Mouse (Mus musculus) ovary, postnatal 14 days (tissue): ENCODE data around the gene Fam104a.
"Not testable (repeated sequence)": the region's sequence is repeated elsewhere in the genome, so short reads cannot be mapped to it uniquely, and the experiment has no call there.

Experiments used
- DNase-seq: peaks from one replicate; pipeline ENCODE4 v3.0.0; 2022; ENCODE audit warnings: low spot score

Gene Fam104a

DNA sequence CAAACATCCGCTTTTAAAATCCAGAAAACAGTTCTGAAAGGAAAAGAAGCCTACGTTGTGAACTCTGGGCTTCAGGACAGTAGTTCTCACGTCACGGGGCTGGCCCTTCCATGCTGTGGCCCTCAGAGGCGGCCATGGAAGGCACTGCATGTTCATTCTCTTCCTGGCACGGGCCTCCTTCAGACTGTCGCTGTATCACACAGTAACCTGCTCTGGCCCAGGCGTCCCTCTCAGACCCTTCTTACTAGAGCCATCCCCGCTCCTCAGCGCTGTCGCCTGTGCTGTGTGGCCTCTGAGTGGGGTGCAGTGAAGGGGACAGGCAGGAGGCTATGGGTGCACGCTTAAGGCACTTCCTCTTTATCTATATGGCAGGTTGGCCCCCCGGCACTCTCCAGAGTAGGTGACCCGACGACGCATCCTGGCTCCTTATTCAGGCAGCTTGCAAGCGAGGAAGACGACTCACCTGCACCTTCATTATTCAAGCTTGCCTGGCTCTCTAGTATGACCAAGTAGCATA is 22.1 kb downstream of the Fam104a start:
- no peak for DNase-seq

DNA sequence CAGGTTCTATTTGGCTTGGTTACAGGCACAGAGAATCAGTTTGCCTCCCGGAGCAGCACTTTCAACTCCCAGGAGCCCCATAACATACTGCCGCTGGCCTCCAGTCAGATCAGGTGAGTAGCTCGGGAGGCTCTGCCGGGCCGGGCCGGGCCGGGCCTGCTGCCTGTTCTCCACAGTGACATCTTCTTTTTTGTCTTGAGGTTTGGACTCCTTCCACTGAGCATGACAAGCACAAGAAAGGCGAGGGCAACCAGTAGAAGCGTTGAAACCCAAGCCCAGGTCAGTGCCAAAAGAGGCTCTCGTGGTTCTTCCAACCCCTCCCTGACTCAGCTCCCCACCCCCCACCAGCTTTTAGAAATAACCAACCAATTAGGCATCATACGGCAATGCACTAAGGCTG is 23.0 kb downstream of the Fam104a start:
- no peak for DNase-seq

DNA sequence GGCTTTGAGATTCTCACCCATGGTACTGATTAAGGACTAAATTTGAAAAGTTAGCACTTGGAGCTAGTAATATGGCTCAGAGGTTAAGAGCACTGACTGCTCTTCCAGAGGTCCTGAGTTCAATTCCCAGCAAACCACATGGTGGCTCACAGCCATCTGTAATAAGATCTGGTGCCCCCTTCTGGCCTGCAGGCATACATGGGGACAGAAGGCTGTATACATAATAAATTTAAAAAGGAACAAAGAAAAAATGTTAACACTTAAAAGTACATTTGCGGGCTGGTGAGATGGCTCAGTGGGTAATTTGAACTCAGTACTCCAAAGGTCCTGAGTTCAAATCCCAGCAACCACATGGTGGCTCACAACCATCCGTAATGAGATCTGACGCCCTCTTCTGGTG is 23.7 kb downstream of the Fam104a start:
- DNase-seq: not testable (repeated sequence)

DNA sequence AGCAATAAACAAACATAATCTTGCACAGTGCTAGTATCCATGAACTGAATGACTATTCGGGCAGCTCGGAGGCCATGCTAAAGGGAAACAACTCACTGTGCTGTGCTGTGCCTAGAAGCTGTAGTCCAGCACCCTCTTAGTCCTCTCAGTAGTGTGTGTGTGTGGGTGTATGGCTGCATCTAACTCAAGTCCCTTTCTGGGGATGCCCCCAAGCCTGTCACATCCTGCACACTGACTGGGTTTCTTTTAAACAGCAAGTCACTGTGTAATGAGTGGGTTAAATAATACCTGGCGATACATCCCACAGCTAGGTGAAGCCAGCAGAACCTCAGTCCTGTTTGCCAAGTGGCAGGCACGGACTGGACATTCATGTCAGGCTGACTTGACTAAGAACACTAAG is 25.2 kb downstream of the Fam104a start:
- DNase-seq: no peak

DNA sequence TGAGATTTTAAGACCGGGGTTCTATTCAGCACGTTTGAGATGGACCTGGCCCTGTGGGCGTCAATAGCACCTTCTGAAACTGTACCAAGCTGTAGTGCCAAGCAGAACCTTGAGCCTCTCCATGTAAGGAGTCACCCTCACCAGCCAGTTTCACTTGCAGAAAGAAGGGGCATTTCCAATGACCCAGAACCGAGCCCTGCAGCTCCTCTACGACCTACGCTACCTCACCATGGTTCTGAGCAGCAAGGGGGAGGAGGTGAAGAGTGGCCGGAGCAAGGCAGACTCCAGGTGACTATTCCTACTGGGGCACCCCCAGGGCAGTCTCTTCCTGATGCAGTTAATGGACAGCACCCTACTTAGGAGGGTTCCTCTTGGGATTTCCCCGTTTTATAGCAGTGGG is 25.6 kb downstream of the Fam104a start:
- no peak for DNase-seq

DNA sequence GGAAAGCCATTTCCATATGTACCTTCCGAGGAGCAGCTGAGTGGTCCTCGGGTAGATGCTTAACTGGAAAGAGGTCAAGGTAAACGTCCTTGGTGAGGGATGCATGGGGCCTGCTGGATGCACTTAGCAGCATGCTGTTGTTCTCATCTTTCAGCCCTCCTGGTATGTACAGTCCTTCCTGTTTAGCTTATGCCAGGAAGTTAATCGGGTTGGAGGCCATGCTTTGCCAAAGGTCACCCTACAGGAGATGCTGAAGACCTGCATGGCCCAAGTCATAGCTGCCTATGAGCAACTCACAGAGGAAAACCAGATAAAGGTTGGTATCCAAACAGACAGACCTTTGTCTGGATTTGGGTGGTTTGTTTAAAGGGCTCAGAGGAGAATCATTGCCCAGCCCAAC is 26.7 kb downstream of the Fam104a start:
- DNase-seq: no peak

DNA sequence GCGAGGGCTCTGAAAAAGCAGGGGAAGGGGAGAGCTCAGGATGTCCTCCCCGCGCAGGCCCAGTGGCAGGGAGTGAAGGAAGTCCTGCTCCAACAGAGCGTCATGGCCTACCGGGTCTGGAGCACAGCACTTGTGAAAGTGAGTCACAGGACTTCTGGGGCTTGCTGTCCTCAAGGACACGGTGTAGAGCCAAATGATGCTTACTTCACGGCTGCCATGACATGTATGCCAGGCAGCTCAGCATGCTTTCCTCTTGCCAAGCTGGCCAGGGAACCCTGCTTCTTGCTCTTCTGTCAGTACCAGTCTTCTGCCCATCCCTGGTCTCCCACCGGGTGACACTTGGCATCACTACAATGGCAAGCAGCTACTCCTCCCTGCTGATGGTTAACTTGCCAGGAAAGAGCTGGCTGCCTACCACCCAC is 27.4 kb downstream of the Fam104a start:
- DNase-seq: no peak

DNA sequence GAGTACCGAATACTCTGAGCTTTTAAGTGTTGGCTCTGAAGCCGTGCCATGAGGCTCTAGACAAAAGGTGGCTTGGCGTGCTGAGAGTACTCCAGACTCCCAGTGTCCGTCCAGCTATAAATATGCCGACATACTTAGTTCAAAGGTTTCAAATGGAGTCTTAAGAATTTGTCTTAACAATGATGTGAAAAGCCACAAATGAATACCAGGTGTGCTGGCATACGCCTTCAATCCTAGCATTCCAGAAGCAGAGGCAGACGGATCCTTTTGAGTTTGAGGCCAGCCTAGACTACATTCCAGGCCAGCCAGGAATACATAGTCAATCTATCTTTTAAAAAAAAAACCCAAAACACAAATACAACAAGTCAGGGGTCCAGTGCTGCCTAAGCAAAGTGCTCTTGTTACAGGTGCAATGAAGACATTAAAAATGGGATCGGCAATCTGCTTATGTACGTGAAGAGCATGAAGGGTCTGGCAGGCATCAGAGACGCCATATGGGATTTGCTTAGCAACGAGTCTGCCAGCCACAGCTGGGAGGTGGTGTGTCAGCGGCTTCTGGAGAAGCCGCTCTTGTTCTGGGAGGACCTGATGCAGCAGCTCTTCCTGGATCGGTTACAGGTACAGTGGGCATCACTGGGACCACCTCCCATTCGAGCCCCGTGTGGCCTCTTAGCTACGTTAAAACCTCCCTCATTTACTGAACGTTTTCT is 29.2 kb downstream of the Fam104a start:
- no peak for DNase-seq

DNA sequence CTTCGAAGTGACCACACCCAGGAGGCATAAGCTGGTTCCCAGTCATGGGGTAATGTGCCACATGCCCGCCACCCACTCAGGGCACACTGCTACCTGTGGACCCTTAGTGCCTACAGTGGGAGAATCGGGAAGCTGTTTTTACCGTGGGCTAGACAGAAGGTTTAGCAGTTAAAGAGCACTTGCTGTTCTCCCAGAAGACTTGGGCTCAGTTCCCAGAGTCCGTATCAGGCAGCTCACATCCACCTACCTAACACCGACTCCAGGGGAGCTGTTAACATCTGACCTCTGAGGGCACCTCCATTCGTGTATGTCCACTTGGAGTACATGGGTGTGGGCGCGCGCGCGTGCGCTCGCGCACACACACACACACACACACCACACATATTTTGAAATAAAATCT is 29.9 kb downstream of the Fam104a start:
- DNase-seq: no peak

DNA sequence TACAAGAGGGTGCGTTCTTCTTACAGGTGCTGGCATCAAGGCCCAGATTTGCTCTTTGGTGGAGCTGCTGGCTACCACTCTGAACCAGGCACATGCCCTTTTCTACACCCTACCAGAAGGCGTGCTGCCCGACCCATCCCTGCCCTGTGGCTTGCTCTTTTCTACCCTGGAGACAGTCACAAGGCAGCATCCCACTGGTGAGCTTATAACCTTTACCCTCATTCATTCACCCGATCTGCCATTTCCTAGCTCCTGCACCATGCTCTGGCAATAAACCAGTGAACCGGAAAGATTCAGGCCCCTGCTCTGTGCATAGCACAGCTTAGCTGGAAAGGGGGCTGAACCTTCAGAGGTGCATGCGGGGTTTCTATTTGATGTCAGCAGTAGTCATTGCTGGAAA is 31.4 kb downstream of the Fam104a start:
- DNase-seq: no peak

DNA sequence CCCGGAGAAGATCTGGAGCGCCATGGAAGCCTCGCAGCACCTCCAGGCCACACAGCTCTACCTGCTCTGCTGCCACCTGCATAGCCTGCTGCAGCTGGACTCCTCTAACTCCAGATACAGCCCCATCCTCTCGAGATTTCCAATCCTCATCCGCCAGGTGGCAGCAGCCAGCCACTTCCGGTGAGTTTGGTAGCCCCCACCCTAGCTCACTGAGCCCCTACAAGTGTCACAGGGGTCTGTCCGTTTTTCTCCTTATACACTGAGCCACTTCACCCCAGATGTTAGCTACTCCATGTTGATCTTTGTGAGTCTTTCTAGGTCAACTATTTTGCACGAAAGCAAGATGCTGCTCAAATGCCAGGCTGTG is 32.1 kb downstream of the Fam104a start:
- no peak for DNase-seq

DNA sequence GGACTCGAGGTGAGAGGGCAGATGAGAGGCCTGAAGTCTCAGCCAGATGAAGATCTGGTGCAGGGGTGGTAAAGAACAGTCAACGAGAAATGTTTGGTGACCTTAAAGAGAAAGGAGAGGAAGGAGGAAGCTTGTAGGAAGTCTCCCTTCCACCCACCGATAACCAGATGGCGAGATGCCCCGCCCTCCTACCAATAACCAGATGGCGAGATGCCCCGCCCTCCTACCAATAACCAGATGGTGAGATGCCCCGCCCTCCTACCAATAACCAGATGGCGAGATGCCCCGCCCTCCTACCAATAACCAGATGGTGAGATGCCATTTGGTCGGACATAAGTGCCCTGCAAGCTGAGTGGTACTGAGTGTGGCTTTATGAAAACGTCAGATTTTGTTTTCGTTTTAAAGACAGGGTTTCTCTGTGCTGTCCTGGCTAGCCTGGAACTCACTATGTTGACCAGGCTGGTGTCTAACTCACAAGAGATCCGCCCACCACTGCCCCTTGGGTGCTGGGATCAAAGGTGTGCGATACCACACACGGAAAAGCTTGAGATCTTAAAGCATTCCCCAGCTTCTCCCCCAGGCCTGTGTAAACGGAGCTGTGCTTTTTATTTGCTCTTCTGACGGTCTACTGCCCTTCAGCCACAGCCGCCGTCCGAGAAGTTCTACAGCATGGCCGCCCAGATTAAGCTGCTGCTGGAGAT is 32.6 kb downstream of the Fam104a start:
- DNase-seq: no peak

DNA sequence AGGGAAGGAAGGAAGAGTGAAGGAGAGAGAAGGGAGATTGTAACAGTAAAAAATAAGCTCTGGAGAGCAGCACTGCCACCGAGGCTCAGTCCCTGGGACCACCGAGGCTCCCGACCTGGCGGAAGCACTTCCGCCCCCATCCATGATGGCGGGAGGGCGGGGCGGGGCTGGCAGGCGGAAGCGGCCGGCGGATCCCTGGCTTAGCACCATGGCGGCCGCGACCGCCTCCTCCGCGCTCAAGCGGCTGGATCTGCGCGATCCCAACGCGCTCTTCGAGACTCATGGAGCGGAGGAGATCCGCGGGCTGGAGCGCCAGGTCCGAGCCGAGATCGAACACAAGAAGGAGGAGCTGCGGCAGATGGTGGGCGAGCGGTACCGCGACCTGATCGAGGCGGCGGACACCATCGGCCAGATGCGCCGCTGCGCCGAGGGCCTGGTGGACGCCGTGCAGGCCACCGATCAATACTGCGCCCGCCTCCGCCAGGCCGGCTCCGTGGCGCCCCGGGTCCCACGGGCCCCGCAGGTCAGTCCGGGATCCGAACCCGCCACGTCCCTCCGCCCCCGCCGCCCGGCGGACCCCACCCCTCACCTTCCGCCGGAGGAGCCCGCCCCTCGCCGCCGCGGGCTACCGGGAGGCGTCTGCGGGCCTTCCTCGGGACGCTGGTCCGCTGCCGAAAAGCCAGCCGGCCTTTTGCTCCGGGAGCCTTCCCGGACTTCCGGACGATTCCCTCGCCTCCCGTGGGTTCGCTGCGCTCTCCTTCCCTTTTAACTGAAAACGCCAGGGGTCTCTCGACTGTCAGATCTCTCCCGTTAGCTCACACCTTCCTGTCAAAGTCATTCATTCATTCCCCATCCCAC is 34.4 kb downstream of the Fam104a start, which contains the start of gene Slc39a11:
Gene Slc39a11 (minus strand): TSS at position 727 of the 858 bp plus-strand sequence.
- DNase-seq: peak; percentile 56

DNA sequence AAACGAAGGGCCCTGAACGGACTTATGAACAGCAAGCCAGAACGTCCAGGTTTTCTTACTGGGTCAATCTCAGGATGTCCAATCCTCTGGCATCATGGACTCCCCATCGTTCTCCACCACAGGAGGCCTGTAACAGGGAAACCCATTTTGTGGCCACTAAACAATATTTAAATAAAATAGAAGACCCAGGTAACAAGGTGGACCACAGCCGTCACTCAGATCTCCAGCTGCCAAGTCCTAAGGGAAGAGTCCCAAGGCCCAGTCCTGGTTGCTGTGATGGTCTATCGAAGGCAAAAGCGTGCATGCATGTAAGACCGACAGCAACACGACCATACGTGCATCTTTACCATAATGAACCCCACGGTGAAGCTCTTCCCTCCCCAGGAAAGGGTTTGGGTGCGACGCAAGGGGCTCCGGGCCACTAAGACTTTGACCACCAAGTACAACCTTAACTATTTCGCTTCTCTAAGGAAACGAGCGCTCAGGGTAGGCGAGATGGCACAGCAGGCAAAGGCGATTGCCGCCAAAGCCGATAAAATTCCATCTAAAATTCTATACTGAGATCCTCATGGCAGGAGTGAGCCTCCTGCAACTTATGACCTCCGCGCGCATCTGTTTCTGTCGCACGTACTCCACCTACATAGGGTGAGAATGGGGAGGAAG is 35.1 kb downstream of the Fam104a start, which contains the start of gene Cog1:
Gene Cog1 (plus strand): TSS at position 480 of the 663 bp plus-strand sequence.
- no peak for DNase-seq

DNA sequence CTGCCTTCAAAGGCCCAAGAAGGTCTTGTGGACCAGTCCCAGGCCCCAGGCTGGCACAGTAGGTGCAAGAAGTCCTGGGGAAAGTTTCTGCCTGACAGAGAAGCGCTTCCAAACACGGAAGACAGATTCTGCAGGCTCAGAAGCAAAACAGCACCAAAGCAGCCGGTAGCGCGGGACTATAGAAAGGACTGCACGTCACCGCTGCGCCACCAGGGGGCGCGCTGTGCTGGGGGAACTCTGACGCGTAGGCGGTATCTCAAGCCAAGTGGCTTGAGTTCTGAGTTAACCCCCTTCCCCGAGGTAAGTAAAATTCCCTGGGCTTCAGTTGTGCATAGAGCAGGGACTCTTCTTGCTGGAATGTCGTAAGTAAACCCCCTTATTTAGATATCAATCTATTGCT is 35.8 kb downstream of the Fam104a start:
- peak; percentile 78 for DNase-seq

DNA sequence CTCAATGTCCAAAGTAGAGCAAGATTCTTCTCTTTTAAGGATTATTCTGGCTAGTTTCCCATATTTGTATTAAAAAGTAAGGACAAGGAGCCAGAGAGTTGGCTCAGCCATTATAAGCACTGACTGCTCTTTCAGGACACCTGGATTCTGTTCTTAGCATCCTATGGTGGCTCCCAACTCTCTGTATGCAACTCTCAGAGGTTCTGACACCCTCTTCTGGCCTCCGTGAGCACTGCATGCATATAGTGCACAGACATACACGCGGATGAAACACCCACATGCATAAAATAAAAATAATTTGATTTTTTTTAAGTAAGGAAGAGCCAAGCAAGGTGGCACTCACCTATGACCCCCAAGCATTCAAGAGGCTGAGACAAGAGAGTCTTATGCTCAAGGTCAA is 38.8 kb downstream of the Fam104a start:
- no peak for DNase-seq

DNA sequence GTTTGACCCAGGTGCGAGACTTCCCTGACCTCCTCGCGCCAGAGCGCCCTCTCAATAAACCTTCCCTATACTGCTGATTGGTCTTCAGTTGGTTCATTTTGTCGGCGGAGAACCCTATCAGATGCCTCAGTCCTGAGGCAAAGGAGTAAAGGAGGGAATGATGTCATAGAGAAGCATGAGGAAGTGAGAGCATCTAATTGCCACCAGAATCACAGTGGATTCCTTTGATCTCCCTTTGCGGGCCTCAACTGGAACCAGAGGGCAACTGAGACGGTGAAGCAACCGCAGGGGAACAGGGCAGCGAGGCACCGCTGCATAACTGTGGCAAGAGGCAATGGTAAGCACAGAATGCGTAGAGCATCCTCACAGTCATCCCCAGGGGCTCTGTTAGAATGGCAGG is 45.3 kb downstream of the Fam104a start:
- DNase-seq: no peak

DNA sequence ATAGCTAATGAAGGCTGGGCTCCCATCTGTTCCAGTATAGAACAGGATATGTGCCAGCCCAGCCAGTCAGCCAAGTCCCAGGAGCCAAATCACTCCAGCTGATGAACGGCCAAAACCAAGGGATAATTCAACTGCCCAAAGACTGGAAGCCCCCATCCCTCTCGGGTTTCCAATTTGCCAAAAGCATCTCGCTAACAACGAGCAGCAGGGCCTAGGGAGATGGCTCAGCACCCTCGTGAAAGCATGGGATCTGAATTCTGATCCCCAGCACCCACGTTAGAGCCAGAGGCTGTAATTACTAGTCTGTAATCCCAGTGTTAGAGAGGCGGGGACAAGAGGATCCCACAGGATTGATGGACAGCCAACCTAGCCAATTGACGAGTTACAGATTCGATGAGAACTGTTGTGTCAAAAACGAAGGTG is 49.2 kb downstream of the Fam104a start:
- no peak for DNase-seq

DNA sequence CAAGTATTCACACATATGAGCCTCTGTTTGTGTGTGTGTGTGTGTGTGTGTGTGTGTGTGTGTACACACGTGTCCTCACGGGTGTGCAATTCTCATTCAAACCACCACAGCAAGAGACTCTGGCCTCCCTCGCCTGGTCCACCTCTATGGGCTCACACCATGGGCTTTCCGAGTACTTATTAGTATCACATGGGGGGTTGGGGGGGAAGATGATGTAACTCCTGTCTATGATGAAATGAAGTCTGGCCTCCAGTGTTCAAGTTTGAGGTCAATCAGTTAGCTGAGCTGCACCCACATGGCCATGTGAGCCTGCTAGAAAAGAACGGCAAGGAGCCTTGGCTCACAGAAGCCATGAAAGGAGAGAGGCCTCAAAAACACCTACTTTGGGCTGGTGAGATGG is 50.6 kb downstream of the Fam104a start:
- no peak for DNase-seq

DNA sequence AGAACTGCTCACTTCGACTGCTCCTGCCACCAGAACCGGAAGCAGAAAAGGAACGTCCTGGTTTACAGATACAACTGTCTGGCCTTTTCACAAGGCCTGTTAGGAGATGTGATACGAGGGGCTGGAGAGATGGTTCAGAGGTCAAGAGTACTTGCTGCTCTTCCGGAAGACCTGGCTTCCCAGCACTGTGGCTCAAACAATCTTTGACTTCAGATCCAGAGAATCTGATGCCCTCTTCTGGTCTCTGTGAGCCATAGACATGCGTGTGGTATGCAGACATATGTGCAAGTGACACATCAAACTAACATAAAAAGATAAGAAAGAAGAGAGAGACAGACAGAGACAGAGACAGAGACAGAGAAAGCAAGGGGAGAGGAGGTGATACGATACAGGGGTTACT is 51.7 kb downstream of the Fam104a start:
- no peak for DNase-seq

DNA sequence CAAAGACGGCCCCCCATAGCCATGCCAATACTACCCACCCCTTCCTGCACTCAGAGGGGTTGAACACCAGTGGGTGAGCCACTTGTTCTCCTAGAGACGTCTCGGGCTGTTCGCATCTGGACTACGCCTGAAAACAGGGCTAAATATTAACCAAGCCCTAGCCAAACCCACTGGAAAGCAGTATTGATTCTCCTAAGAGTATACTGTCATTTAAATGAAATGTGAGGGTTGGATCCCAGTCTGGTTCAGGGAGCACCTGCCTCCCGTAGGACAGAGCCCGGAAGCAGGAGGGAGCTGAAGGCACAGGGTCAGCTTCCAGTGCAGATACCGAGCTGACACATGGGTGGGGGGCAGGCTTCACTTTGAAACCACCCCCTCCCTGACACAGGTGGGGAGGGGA is 52.1 kb downstream of the Fam104a start:
- no peak for DNase-seq

DNA sequence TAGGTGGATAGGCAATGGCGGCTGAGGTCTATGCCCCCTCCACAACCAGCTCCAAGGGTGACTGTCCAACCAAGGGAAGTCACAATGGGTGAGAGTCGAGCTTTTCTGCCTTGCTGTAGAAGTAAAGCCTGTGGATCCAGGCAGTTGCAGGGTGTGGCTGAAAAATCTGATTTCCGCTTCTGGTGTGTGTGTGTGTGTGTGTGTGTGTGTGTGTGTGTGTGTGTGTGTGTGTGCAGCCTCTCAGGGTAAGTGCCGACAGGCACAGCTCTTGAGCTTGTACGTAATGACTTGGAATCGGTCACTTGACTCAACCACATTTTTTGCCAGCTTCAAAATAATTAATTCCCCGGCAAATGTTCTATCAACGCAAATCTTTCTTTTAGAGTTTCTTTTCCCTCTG is 52.7 kb downstream of the Fam104a start:
- DNase-seq: no peak
